Mouse (Mus musculus) layer of hippocampus, postnatal 36 days (tissue): Measurements from ENCODE around the gene 1810009A15Rik. TPM values are rescaled to one million over a fixed set of nuclear protein-coding genes. Genes with fewer than 3 reads are reported as not detected.
A peak's percentile ranks its signal among the peaks of the same experiment; 100 is the strongest.
"Not testable (repeated sequence)": the region's sequence is repeated elsewhere in the genome, so short reads cannot be mapped to it uniquely, and the experiment has no call there.

Source experiments
- DNase-seq, 2 experiments: peaks; one replicate each; pipeline ENCODE4 v3.0.0; 2022
- total RNA-seq, 2 experiments: library from RNA; stranded (reverse); gene quantifications; 2 replicates each; pipeline ENCODE4 v1.2.3; 2021

Gene 1810009A15Rik
- total RNA-seq, 2 experiments from 2014 or later = 20.7 to 23.2 TPM

DNA sequence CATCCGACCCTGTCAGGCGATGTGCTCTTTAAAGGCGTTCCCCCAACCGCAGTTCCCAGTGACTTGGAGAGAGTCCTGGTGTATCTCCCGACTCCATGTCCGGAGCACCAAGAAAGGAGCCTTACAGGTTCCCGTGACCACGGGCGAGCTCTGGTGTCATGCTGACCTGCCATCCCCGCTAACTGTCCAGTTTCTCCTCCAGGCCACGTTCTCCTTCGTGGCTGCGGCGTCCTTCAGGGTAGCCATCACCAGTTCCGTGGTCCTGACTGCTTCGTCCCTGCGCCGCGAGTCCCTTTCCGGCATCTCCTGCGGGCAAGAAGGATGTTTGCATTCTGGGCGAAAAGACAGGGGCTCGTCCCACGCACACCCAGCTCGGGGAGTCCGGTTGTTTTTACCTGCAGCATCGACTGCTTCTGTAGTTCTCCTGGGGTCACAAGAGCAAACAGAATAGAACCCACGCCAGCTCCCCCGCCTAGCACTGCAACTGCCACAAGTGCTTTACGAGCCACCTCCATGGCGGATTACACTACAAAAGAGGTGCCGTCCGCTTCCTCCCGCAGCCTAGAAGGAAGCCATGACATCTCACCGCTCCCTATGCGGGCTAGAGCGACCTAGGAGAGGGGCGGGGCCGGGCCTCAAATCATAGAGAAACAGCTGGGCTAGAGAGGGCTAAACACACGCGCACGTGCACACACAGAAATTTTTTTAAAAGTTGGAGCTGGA is 8.2 kb upstream of the 1810009A15Rik start, which contains the start of gene Uqcc3:
TSS of gene Uqcc3 (minus strand) at position 613 of the 723 bp plus-strand sequence.
- DNase-seq = peak; percentile 85 to 88

DNA sequence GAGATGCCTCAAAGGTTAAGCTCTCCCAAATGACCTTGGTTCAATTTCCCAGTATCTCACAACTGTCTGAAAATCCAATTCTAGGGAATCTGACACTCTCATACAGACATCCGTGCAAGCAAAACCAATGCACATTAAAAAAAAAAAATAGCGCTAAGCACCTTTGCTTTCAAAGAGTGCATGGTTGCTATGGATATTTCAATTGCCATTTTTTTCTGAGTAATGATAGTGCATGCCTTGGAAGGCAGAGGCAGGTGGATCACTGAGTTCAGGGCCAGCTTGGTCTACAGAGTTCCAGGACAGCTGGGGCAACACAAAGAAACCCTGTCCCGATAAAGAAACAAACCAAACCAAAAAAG is 7.6 kb upstream of the 1810009A15Rik start:
- DNase-seq = no peak

DNA sequence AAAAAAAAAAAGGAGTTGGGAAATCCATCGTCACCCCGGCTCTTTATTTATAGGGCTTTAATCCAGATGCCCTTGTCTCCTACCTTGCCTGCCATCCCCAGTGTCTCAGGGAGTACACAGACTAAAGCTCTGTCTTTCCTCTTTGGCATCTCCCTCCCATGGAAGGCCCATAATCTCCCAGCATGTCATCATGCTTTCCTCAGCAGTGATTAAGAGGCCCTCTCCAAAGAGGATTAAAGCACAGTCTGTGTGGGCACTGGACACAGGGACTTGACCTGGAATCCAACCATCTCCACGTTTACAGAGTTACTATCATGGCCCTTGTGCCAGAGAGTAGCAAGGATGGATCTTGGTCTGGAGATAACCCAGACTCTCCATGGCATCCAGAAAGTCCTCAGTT is 5.0 kb upstream of the 1810009A15Rik start, which contains the start of the genes Lbhd1 and Gm49403:
TSS of gene Lbhd1 (plus strand) at position 117 of the 400 bp plus-strand sequence.
TSS of gene Gm49403 (plus strand) at position 315 of the 400 bp plus-strand sequence.
- DNase-seq = no peak

DNA sequence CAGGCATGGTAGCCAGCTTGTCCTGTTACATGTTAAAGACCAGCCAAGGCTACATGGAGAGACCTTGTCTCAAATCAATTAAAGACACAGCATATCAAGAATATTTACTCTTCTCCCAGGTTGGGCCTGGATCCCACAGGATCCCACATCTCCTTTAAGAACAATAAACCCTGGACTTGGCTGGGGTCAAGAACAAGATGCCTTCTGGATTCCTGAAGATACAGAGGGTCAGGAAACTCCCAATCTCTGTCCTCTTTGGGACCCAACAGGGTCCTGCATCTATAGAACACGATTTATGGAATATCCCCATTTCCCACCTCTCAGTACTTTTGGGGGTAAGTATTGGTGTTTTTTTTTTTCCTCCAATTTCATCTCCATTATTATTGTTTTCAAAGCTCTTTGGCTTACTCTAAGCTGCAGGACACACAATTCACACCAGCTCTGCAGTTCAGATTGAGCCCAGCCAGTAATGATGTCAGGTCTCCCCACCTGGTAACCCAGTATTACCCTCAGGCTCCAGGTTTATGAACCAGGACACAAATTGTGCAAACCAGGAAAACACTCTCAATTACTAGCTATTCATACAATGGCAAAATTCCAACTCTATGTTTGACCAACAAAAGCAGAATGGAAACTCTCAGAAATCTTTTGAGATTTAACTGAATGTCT is 1.6 kb upstream of the 1810009A15Rik start:
- DNase-seq = no peak

DNA sequence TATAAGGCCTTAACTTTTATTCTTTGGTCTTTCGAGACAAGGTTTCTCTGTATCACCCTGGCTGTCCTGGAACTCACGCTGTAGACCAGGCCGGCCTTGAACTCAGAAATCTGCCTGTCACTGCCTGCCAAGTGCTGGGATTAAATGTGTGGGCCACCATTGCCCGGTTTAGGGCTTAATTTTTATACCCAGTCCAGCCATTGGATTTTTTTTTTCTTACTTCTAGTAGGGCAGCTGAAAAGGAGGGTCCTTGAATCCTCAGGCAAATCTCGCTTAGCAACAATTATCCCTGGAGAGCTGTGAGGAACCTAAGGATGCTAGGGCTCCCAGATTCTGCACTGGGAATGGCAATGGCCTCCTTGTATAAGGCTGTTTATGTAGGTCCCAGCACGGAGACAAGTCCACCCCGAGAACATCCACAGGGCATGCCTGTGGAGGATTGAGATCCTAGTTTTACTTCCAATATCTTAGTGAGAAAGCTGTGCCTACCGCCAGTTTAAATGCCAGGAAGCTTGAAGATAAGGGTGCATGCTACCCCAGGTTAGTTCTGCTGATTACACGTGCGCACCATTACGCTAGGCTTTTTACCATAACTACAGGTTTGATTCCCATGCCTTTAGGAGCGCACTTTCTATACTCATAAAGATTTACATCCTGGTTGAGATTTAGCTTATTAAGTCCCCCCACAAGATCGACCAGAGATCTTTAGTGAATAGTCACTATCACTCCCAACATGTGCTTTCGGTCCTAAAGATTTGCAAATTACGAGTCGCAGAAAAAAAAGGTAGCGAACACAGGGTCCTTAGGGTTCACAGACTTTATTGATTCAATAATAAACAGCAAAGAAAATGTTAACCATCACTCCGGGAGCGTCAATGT is 829 bp upstream of the 1810009A15Rik start:
- DNase-seq = no peak

DNA sequence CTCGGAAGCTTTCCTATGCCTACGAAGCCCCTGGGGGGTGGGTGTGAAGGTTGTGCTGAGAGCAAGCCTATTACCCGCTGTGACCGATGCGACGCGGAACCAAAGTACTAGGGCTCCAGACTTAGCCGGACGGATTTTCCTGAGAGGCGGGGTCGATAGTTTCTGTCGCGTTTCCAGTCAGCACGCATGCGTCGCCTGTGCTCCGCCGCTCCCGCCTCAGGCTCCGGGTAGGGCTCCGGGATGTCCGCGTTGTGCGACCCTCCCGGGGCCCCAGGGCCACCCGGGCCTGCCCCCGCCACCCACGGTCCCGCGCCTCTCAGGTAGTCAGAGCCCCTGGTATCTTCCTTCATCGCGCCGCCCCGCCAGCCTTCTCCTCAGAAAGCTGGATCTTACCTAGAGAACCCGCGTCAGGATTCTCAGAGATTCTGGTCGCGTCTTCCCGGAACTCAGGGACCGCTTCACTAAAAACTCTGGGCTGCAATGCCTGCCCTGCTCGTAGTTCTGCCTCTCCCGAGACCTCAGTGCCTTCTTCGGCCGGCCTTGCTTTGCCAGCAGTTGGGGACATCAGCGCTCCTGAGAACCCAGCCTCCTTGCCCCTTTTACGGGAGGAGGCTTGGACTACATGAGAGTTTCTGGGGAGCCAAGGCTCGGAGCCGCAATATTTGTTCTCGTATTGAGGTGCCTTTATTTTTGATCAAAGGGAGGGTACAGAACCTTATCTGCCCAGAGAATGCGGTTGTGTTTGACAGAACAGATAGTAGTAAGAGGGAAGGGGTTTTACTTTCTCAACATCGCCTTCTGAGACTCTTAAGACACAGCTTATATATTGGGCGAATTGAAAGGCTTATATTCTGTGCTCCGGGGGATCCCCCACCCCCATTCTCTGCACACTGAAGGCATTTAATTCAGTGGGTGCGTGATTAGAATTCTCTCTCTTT is 4.4 kb downstream of the 1810009A15Rik start, which contains the start of gene Ints5:
TSS of gene Ints5 (plus strand) at position 177 of the 938 bp plus-strand sequence.
- peak; percentile 87 for DNase-seq

DNA sequence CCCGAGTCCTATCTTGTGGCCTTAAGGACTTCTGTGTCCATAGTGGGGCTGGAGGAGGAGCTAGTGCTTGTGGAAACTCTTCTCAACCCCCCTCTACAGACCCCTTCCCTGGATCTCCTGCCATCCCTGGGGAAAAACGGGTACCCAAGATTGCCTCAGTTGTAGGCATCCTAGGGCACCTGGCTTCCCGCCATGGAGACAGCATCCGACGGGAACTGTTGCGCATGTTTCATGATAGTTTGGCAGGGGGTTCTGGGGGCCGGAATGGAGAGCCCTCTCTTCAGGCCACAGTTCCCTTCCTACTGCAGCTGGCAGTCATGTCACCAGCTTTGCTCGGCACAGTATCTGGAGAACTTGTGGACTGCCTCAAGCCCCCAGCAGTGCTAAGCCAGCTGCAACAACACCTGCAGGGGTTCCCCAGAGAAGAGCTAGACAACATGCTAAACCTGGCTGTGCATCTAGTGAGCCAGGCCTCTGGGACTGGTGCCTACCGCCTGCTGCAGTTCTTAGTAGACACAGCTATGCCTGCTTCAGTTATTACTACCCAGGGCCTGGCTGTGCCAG is 6.8 kb downstream of the 1810009A15Rik start:
- DNase-seq = no peak

DNA sequence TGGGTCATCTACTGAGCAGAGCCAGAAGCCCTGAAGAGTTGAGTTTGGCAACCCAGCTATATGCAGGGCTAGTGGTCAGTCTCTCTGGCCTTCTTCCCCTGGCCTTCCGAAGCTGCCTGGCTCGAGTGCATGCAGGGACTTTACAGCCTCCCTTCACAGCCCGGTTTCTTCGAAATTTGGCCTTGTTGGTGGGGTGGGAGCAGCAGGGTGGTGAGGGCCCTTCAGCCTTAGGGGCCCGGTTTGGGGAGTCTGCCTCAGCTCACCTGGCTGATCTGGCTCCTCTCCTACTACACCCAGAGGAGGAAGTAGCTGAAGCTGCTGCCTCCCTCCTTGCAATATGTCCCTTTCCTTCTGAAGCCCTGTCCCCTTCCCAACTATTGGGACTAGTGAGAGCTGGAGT is 7.6 kb downstream of the 1810009A15Rik start:
- not testable (repeated sequence) for DNase-seq

DNA sequence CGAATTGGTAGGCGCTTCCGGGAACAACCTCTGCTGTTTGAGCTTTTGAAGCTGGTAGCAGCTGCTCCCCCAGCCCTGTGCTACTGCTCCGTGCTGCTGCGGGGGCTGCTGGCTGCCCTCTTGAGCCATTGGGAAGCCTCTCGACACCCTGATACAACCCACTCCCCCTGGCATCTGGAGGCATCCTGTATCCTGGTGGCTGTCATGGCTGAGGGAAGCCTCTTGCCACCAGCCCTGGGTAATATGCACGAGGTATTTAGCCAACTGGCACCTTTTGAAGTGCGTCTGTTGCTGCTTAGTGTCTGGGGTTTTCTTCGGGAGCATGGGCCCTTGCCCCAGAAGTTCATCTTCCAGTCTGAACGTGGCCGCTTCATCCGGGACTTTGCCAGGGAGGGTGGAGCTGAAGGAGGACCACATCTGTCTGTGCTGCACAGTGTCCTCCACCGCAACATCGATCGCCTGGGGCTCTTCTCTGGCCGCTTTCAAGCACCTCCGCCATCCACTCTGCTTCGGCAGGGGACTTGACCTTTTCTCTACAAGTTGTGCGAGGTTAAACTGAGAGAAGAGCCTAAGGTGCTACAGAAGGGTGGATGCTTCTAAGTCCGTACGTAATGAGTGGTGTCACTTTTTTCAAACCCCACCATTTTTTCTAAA is 8.7 kb downstream of the 1810009A15Rik start:
- peak in 1 of 2 experiments; percentile 37 for DNase-seq

DNA sequence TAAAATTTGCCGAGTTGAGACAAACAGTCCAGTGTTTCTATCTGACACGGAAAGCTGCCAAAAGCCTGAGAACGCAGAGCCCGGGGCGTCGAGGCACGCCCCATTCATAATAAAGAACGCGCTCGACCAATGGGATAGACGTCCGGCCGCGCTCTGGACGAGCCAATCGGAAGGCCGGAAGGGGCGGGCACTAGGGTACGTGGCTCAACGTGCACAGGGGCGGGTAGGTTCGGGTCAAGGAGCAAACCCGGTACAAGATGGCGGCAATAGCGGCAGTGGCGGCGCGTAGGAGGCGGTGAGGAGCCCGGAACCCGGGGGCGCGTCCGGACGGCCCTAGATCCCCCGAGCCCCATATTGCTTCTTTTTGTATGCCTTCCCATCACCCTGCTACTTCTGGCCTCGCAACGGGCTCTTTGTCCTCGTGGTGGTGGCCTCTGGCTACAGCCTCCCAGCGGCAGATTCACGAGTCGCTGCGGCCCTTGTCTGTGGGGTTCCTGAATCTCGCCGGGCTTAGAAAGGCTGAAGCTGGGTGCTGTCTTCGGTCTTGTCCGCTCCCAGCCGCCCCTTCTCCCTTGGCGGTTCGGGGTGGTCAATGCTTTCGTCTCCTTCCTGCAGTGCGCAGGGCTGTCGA is 9.3 kb downstream of the 1810009A15Rik start, which contains the start of gene Ganab:
TSS of gene Ganab (plus strand) at position 207 of the 631 bp plus-strand sequence.
- peak; percentile 94 to 96 for DNase-seq

DNA sequence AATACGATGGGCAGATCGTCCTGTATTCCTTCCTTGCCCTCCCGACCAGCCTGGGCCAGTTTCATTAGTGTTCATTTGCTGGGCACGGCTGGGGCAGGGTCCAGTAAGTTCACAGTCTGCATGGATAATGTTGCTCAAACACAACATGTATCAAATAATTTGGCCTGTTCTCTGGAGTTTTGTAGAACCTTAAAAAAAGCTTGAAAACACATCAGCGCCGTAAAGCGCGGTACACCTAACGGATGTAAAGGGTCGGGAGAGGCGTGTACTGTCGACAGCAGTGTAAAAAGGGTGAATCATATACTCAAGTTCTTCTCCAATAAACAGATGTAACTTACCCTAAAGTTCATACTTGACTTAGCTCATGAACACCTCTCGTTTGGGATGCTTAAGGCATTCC is 9.9 kb downstream of the 1810009A15Rik start:
- no peak for DNase-seq

DNA sequence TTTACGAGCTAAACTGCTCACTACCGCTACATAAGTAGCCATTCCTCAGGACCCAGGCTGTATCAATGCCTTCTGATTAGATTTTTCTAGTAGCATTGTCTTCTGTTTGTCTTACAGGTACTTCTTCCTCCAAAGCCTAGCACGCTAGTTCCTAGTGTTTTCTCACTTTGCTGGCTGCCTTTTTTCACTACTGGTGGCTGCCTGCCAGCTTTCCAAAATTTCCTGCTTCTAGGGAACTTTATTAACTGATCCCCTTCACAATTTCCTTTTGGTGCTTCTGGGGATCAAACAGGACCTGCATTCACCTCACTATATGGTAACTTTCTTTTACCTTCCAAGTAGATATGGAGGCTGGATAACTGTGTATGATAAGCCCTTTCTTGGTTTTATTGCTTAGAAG is 10.4 kb downstream of the 1810009A15Rik start:
- DNase-seq = no peak

DNA sequence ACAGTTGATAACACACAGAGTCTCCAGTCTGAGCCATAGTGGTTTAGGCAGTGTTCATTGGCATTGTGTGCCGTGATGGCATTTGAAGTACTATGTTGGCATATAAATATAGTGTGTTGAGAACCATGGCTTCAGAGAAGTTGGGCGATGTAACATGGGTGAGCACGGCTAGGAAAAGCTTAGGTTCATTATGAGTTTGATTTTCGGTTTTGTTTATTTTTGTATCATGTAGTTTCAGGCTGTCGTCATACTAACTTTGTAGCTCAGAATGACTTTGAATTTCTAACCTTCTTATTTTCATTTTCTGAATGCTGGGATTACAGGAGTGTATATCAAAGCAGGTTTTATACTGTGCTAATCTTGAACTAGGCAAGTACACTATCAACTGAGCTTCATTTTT is 14.8 kb downstream of the 1810009A15Rik start:
- DNase-seq = no peak

DNA sequence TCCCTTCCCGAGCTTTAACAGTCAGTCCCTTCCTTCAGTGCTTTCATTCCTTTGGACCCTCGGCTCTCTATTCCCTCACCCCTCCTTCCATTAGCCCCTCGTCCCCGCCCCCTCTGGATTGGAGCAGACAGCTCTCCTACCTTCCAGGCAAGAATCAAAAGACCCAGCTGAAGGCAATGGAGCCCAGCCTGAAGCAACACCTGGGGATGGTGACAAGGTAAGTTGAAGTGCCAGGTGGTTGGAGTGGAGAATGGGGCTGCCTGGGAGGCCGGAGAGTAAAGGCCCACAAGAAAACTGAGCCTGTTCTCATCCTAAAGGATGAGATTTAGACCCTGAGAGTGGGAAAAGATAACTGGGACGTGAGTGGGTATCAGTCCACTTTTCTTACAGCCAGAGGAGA is 19.9 kb downstream of the 1810009A15Rik start:
- no peak for DNase-seq

DNA sequence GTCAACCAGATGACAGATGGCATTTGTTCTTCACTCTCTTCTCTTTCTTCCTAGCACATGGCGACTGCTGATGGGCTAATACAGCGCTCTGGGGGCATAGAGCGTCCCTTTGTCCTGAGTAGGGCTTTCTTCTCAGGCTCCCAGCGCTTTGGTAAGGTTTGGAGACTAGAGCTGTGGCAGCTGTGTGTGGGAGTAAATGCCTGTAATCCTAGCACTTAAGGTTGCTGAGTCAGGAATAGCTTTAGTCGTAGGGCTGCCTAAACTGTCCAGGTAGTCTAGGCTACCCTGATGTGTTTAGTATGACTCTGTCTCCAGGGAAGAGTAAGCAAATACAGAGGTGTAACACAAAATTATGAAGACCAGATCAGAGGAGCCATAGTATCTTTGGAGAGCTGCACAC is 23.2 kb downstream of the 1810009A15Rik start:
- DNase-seq = no peak

DNA sequence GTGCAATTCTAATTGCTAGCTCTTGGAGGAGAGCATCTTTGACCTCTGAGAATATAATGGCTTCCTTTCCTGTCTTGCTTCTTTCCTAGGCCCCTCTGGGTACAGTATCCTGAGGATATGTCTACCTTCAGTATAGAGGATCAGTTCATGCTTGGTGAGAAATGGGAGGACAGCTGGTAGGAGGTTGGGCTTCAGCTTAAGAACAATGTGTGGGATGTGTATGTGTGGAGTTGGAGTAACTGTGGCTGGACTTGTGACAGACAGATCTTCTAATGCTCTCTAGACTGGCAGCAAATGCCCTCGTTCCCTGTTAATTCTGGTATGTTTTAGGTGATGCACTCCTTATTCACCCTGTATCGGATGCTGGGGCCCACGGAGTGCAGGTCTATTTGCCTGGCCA is 25.6 kb downstream of the 1810009A15Rik start:
- DNase-seq = no peak

DNA sequence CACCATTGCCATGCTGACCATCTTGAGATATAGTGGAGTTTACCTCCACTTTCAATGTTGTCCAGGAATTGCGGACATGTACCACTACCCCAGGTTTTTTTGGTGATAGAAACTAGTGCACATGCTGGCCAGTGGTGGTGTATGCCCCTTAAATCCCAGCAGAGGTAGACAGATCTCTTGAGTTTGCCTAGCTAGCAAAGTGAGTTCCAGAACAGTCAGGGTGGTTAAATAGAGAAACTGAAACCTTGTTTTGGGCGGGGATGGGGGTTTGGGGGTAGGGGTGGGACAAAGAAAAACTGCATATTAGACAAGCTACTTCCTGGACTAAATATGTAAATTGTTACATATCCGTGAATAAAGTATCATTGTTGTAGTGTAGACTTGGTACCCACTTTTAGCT is 30.3 kb downstream of the 1810009A15Rik start:
- DNase-seq = no peak

DNA sequence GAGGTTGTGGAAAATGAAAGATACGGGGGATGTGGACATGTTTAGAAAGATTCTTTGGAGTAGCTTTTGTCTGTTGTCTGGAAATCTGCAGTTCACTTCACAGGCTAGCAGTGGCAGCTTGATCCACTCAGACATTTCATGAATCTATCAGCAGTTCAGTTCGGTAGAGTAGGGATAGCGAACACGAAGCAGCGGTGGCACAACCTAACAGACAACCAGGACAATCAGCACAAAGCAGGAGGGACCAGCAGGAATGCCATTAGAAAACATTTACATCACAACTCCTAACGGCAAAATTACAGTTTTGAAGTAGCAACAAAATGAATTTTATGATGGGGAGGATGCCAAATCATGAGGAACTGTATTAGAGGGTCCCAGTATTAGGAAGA is 31.0 kb downstream of the 1810009A15Rik start:
- no peak for DNase-seq

DNA sequence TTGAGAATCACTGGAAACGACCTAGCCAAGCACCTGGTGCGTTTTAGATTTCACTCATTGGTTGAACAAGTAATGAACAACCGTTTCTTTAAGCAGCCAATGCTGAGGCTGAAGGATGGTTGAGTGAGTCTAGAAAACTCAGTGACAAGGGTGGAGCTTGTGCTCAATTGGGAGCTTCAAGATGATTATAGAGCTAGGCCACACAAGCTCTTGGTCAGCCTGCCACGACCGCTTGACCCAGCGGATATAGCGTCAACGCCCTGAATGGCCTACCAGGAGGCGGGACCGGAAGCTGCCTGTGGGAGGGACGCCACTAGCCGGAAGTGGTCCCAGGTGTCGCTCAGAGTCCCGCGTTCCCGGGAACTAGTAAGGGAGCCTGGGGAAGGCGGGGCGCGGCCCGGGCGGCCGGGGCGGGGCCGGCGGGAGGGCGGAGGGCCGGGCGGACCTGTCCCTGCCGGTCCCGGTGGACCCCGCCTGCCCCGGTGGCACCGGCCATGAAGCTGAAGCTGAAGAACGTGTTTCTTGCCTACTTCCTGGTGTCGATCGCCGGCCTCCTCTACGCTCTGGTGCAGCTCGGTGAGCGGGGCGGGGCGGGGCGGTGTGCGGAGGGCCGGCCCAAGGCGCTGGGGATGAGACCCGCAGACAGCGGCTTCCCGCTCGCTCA is 31.6 kb downstream of the 1810009A15Rik start, which contains the start of gene B3gat3:
TSS of gene B3gat3 (plus strand) at position 302 of the 664 bp plus-strand sequence.
- DNase-seq = peak; percentile 92 to 94
